Mouse (Mus musculus) MN1 (cell line): ENCODE measurements at regions not wholly inside any gene's neighbourhood (a gene's known extent, or its start where the extent isn't known, plus 50 kb on each side); places are given as distances from the start of the nearest gene placed in this dataset.
"Not testable (repeated sequence)": the region's sequence is repeated elsewhere in the genome, so short reads cannot be mapped to it uniquely, and the experiment has no call there.

Source experiments
- DNase-seq: peaks from one replicate; pipeline ENCODE4 v3.0.0-alpha.2; 2016; ENCODE audit warnings: low spot score

DNA sequence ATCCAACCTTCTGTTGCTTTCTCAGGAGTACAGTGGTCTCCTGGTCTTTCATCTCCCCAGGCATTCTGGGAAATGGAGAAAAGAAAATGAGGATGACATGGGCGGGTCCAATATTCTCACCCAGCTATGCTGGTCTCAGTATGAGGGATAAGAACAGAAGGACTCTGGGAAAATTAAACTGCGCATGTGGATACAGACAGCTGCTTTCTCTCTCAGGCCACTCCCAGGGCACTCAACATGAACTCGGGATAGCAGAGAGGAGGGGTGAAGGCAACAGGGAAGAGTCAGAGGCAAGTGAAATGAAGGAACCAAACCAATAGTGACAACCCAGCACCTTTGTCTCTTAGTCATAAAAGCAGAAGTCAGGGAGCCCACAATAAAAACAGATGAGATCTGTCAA, 508.5 kb upstream of the Id2 start:
- no peak for DNase-seq

- no peak for DNase-seq
Measured at GRCm38 (mm10) chr12:25590262-25590661, 493.3 kb upstream of the Id2 start.

GRCm38 (mm10) chr12:25585746-25586145, 488.8 kb upstream of the Id2 start:
- DNase-seq: no peak

GRCm38 (mm10) chr12:25579407-25579806, 482.5 kb upstream of the Id2 start:
- no peak for DNase-seq

- DNase-seq: no peak
Measured at GRCm38 (mm10) chr12:25565131-25565530, 468.2 kb upstream of the Id2 start.

GRCm38 (mm10) chr12:25559601-25560000, 462.7 kb upstream of the Id2 start:
- DNase-seq: no peak

- no peak for DNase-seq
Measured at GRCm38 (mm10) chr12:25553656-25554055, 456.7 kb upstream of the Id2 start.

- DNase-seq: no peak
Measured at GRCm38 (mm10) chr12:25549735-25550134, 452.8 kb upstream of the Id2 start.

- no peak for DNase-seq
Measured at GRCm38 (mm10) chr12:25544253-25544652, 447.3 kb upstream of the Id2 start.

DNA sequence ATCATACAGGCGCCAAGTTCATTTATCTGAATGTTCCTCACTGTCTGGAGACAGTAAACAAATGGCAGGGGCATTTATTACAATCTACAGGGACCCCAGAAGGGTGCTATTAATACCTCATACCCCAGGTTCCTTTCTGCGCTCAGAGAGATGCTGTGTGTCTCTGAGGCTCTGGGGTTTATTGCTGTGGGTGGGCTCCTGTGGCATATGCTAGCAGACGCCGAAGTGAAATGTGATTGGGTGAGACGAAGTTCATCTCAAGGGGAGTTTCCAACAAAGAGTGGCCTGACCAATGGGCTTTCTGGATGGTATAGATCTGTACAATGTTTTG, 437.6 kb upstream of the Id2 start:
- DNase-seq: no peak

DNA sequence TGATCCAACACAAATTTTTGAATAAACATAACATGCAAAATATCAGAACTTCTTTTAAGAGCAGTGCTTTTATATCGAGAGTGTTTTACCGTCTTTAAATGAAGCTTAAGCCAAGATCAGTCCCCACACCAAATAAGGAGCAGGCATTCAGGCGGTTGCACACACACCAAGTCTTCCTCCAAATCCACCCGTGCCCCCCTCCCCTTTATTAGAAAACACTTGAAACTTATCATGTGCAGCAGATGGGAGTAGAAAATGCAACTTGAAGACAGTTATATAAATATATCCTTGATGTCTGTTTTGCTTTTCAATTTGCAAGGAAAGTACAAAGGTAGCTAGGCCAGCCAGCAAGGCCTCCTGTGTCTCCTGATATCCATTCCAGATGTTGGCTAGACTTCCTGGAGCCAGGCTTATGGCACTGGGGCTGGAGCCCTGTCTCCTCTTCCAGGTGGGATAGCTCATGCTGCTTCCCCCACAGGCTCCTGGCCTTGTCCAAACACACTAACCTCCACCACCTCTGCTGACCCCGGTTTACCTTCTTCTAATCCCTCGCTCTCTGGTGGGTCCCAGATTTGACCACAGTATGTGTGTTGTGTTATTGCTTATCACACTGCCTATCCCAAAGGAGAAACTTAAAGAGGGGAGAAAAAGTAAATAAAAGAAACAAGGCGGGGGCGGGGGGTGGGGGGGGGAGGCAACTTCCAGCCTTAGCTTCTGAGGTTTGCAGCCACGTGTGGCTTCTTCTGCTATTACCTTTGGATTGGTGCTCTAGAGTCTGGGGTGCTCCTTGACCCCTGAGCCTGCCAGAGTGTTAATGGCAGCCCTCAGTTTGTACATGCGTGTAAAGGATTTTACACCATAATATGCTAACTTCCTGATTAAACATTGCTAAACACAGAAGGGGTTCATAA, 437.0 kb upstream of the Id2 start:
- DNase-seq: no peak

DNA sequence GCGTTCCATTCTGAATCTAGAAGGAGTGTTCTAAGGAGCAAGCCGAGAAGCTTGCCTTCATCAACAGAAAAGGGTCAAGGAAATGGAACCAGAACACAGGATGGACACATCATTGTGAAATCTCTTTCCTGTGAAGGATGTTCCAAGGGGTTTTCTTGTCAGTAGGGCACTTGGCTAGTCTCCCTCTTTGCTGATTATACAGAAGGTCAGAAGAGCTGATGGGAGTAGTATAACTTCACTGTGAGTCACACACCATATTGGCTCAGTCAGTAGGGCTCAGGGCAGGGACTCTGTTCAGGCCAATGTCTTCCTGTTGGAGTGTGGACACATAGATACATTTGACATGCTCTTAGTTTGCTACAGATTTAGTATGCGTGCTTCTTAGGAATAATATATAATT, 433.5 kb upstream of the Id2 start:
- no peak for DNase-seq

- no peak for DNase-seq
Measured at GRCm38 (mm10) chr12:25529537-25529936, 432.6 kb upstream of the Id2 start.

- DNase-seq: no peak
Measured at GRCm38 (mm10) chr12:25526639-25527038, 429.7 kb upstream of the Id2 start.

DNA sequence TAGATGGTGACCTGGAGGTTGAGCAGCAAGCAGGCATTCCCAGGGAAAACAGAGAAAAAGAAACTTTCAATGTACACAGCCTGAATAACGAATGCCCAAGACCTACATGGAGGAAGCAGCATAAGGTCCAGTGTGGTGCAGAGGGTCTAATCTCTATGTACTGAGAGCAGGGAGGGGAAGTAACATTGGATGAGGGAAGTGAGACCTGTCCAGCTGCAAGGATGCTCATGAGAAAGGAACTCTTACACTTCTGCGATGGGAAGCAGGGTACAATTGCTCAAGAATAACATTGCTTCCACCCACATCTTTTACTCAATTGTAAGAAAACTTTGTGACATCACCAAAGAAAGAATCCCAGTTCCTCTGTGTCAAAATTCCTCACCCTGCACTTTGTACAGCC, 419.8 kb upstream of the Id2 start:
- no peak for DNase-seq

DNA sequence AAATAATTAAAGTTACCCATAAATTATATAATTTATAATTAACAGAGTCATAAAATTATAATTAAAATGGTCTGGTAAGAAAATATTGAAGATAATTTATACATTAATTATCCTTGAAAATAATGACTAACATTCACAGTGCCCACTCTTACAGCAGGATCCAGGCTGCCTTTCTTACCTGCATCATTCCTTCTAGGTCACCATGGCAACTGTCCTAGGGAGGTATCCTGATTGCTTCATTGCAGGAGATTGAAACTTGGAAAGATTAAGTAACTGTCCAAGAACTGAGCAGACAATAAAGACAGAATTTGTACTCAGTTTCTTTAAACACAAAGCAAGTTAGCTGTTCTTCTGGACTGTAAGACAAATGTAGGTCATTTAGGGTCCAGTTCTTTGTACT, 416.7 kb upstream of the Id2 start:
- DNase-seq: no peak

DNA sequence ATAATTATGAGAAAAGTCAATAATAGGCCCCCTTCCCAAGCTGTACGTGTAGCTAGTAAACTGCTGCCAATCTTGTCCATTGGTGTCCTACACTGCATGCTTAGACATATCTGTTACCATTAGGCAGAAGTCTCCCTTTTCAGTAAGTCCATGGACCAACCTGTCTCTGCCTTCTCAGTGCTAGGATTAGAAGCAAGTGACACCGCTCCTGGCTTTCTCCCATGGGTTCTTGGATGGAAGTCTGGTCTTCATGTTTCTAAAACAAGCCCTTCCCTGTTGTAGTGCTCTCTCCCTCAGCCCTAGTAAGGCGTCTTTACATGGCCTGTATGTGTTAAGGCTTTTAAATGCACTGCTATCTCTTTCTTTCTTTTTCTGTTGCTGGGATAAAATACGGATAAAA, 412.7 kb upstream of the Id2 start:
- DNase-seq: no peak

DNA sequence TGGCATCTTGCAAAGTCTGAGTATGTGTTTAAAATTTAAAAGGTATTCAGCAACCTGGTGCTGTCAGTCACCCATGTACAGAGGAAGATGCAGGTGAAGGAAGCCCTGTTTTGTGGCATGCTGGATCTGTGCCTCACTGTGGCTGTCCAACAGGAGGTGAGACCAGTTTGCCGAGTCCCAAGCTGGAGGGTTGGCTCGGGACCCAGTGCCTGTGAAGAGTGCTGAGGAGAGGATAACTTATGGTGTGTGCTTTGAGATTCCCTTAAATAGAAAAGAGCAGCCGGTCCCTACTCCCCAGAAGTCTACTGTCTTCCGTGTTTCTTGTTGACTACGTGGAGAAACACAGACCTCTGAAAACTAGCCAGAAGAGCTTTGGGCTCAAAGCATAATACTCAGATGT, 396.3 kb upstream of the Id2 start:
- no peak for DNase-seq

GRCm38 (mm10) chr12:25492483-25493190, 395.7 kb upstream of the Id2 start:
- no peak for DNase-seq

DNA sequence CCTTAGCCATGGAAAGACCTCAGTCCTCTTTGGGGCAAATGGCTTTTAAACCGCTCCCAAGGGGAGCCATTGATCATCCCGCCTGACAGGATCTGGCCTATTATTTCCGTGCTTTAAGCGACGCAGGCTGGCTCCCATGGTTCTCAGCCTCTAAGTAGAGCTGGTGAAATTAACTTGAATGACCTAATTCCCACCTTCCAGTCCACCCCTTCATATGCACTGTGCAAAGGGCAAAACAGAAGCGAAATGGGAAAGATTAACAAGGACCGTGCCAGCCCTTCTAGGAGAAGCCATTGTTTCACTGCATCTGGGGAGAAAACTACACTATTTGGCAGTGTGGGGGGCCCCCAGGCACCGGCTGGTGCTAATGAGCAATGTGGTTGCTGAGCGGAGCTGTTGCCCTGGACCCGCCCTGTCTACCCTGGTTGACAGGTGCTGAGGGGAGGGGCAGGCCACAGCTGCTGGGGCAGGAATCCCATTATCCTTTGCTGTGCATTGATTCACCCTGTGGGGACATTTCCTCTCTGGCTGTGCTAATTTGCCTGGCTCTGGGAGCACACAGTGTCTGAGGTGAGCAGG, 378.3 kb upstream of the Id2 start:
- DNase-seq: no peak

DNA sequence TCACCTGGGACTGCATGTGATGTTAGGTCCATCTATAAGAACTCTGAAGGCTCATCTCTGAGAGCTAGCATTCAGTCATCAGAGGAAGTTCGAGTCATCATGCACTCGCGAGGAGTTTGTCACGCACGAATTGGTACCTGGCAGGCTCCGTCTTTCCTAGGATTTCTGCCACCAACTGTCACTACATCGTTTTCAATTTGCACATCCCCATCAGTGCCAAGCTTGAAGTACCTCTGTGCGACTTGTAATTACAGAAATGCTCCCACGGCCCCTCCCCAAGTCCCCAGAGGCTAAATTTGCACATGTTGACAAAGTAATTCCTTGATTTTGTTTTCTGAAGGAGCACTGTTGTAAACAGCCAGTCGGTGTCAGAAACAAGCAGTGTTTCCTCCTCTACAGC, 372.2 kb upstream of the Id2 start:
- no peak for DNase-seq

DNA sequence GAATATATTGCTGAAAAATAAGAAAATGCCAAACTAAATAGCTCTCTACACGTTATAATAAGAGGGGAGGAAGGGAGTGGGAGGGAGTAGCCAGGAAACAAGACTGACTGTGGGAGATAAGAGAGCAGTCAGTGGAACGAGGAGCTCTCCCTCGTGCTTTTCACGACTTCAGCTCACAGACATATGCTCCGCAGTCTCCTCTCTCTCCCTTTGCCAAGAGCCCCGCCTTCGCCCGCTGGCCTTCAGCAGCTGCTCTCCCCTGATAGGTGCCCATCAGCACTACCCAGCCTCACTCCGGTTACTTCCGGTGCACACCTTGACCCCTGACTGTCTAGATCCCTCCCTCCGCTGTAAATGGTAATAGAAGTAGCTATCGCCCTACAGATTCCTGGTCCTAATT, 370.8 kb upstream of the Id2 start:
- DNase-seq: no peak

DNA sequence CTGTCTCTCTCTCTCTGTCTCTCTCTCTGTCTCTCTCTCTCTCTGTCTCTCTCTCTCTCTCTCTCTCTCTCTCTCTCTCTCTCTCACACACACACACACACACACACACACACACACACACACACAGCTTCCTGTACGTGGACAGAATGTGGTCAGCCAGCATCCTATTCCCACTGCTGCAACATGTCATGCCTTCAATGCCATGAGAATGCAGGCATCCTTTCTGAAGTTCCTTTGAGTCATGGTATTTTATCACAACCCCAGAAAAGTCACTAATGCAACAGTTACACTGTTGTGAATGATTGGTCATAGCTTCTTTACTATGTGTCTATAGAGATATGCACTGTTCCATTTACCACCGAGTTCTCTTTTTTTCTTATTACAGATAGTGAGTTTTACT, 365.8 kb upstream of the Id2 start:
- DNase-seq: not testable (repeated sequence)
